Mouse (Mus musculus) CH12.LX (cell line): ENCODE results near the gene Sirt6. TPM values are rescaled to one million over a fixed set of nuclear protein-coding genes. Genes with fewer than 3 reads are reported as not detected.

Experiments
- DNase-seq: peaks from one replicate; pipeline ENCODE4 v3.0.0-alpha.2; 2013; ENCODE audit errors: extremely low read depth
- H3K27ac ChIP-seq: 2 replicates; pipeline ENCODE4 v1.5.1; 2012; ENCODE audit warnings: low read depth, mild to moderate bottlenecking, control low read depth, moderate library complexity; ENCODE audit not compliant: insufficient read depth
- H3K27me3 ChIP-seq: replicated peaks from 2 replicates; pipeline ENCODE3; 2012; ENCODE audit warnings: inconsistent platforms
- H3K36me3 ChIP-seq, 2 experiments: replicated peaks in 1 of 2; 2 replicates each; pipeline versions ENCODE3 to v1.6.1; 2012; ENCODE audit warnings: inconsistent platforms in 1 of 2, low read length in 1 of 2, mild to moderate bottlenecking in 1 of 2, mixed read lengths in 1 of 2, moderate library complexity in 1 of 2; ENCODE audit not compliant: control insufficient read depth in 1 of 2, insufficient read depth in 1 of 2
- H3K4me1 ChIP-seq, 2 experiments: 2 replicates each; pipeline ENCODE4 v1.6.1; 2012; ENCODE audit warnings: inconsistent platforms in 1 of 2, moderate library complexity in 1 of 2; ENCODE audit not compliant: insufficient read depth in 2 of 2, control insufficient read depth in 1 of 2
- H3K4me2 ChIP-seq: 2 replicates; pipeline ENCODE4 v1.6.1; 2012; ENCODE audit warnings: low read depth, mild to moderate bottlenecking, control low read depth; ENCODE audit not compliant: poor library complexity, insufficient read depth, severe bottlenecking
- H3K4me3 ChIP-seq, 3 experiments: fragments of 150-350 bp in 1 of 3; sonication (generic) in 1 of 3; replicated peaks in 1 of 3; 2 replicates each; pipeline versions ENCODE3 to v1.5.1; 2011 to 2012; ENCODE audit warnings: low read depth in 2 of 3, low read length in 2 of 3, mild to moderate bottlenecking in 2 of 3, moderate library complexity in 2 of 3, control low read depth in 1 of 3, improper control_type of control experiment in 1 of 3, inconsistent platforms in 1 of 3, mixed read lengths in 1 of 3; ENCODE audit not compliant: poor library complexity in 1 of 3
- H3K79me2 ChIP-seq: replicated peaks from 2 replicates; pipeline ENCODE4 v1.6.1; 2012; ENCODE audit warnings: mild to moderate bottlenecking, moderate library complexity; ENCODE audit not compliant: control insufficient read depth, poor library complexity, insufficient read depth, severe bottlenecking; ENCODE audit errors: extremely low read depth
- H3K9ac ChIP-seq: 2 replicates; pipeline ENCODE4 v1.6.1; 2012; ENCODE audit warnings: low read depth, mild to moderate bottlenecking, control low read depth, moderate library complexity; ENCODE audit not compliant: insufficient read depth
- H3K9me3 ChIP-seq: replicated peaks from 2 replicates; pipeline ENCODE3; 2012; ENCODE audit warnings: low read length, inconsistent platforms, mixed read lengths
- ELF1 ChIP-seq: IDR thresholded peaks from 2 replicates; pipeline ENCODE4 v1.6.1; 2014; ENCODE audit warnings: low read depth, mild to moderate bottlenecking, inconsistent platforms, low read length, improper control_type of control experiment
- EP300 ChIP-seq: IDR thresholded peaks from 2 replicates; pipeline ENCODE4 v1.6.1; 2011; ENCODE audit warnings: low read length, improper control_type of control experiment
- ETS1 ChIP-seq: conservative IDR thresholded peaks from 2 replicates; pipeline ENCODE4 v1.6.1; 2012; ENCODE audit warnings: low read depth, mild to moderate bottlenecking, inconsistent platforms, low read length, improper control_type of control experiment, moderate library complexity
- HCFC1 ChIP-seq: IDR thresholded peaks from 2 replicates; pipeline ENCODE4 v1.6.1; 2012; ENCODE audit warnings: low read depth, mild to moderate bottlenecking, inconsistent platforms, low read length, improper control_type of control experiment
- KAT2A ChIP-seq: IDR thresholded peaks from 2 replicates; pipeline ENCODE4 v1.6.1; 2012; ENCODE audit warnings: low read length, improper control_type of control experiment, inconsistent platforms; ENCODE audit not compliant: insufficient replicate concordance
- MAFK ChIP-seq: IDR thresholded peaks from 2 replicates; pipeline ENCODE4 v1.6.1; 2011; ENCODE audit warnings: low read length, improper control_type of control experiment; ENCODE audit not compliant: insufficient replicate concordance
- MAX ChIP-seq: IDR thresholded peaks from 2 replicates; pipeline ENCODE4 v1.6.1; 2011; ENCODE audit warnings: low read length, improper control_type of control experiment
- MAZ ChIP-seq: IDR thresholded peaks from 2 replicates; pipeline ENCODE4 v1.6.1; 2012; ENCODE audit warnings: low read depth, mild to moderate bottlenecking, inconsistent platforms, low read length, improper control_type of control experiment, moderate library complexity
- MEF2A ChIP-seq: IDR thresholded peaks from 2 replicates; pipeline ENCODE4 v1.6.1; 2014; ENCODE audit warnings: low read depth, mild to moderate bottlenecking, inconsistent platforms, low read length, improper control_type of control experiment, borderline replicate concordance
- MXI1 ChIP-seq: IDR thresholded peaks from 2 replicates; pipeline ENCODE4 v1.6.1; 2011; ENCODE audit warnings: mild to moderate bottlenecking, low read depth, low read length, improper control_type of control experiment
- POLR2AphosphoS2 ChIP-seq: IDR thresholded peaks from 2 replicates; pipeline ENCODE4 v1.6.1; 2011; ENCODE audit warnings: low read depth, low read length, improper control_type of control experiment
- SIN3A ChIP-seq: IDR thresholded peaks from 2 replicates; pipeline ENCODE4 v1.6.1; 2012; ENCODE audit warnings: low read length, improper control_type of control experiment, inconsistent platforms
- SMC3 ChIP-seq: IDR thresholded peaks from 2 replicates; pipeline ENCODE4 v1.6.1; 2011; ENCODE audit warnings: low read depth, low read length, improper control_type of control experiment
- TCF12 ChIP-seq: IDR thresholded peaks from 2 replicates; pipeline ENCODE4 v1.6.1; 2014; ENCODE audit warnings: low read depth, mild to moderate bottlenecking, inconsistent platforms, low read length, improper control_type of control experiment
- UBTF ChIP-seq: IDR thresholded peaks from 2 replicates; pipeline ENCODE4 v1.6.1; 2012; ENCODE audit warnings: low read depth, mild to moderate bottlenecking, inconsistent platforms, low read length, improper control_type of control experiment, moderate library complexity
- USF1 ChIP-seq: IDR thresholded peaks from 2 replicates; pipeline ENCODE4 v1.6.1; 2014; ENCODE audit warnings: low read depth, mild to moderate bottlenecking, inconsistent platforms, low read length, improper control_type of control experiment
- ZC3H11A ChIP-seq: IDR thresholded peaks from 2 replicates; pipeline ENCODE4 v1.6.1; 2012; ENCODE audit warnings: low read depth, mild to moderate bottlenecking, inconsistent platforms, low read length, improper control_type of control experiment
- ZMIZ1 ChIP-seq: IDR thresholded peaks from 2 replicates; pipeline ENCODE4 v1.6.1; 2012; ENCODE audit warnings: low read depth, mild to moderate bottlenecking, inconsistent platforms, low read length, improper control_type of control experiment
- dilution Hi-C: fragments of 300-500 bp; cut with MboI; formaldehyde crosslinking; loops from 2 replicates; pipeline ENCODE4 v1.14.3; 2020; ENCODE audit warnings: low sequenced_read_pairs; ENCODE audit not compliant: extremely low pct_unique_long_range_greater_than_20kb, extremely low pct_ligation_motif_present
- in situ Hi-C: fragments of 300-500 bp; cut with MboI; formaldehyde crosslinking; loops from 3 replicates; pipeline ENCODE4 v1.14.3; 2019; ENCODE audit warnings: low sequenced_read_pairs, low pct_ligation_motif_present, low pct_unique_long_range_greater_than_20kb, mixed read lengths
- polyA plus RNA-seq: library from polyadenylated mRNA; unstranded; fragments of >175 nt; gene quantifications from 2 replicates; pipeline ENCODE4 v1.2.1, GENCODE M21; 2012; ENCODE audit warnings: low read depth; ENCODE audit not compliant: insufficient read length
- total RNA-seq, 2 experiments: library from RNA; depleted of rRNA; stranded (reverse); fragments of 300-350 nt in 1 of 2; fragments of >200 nt in 1 of 2; gene quantifications; 2 replicates each; pipeline ENCODE4 v1.2.3; 2012 to 2014

The Sirt6 gene
- total and polyA plus RNA-seq, 3 experiments = 16.9 to 36.4 (median 17.8) TPM

DNA sequence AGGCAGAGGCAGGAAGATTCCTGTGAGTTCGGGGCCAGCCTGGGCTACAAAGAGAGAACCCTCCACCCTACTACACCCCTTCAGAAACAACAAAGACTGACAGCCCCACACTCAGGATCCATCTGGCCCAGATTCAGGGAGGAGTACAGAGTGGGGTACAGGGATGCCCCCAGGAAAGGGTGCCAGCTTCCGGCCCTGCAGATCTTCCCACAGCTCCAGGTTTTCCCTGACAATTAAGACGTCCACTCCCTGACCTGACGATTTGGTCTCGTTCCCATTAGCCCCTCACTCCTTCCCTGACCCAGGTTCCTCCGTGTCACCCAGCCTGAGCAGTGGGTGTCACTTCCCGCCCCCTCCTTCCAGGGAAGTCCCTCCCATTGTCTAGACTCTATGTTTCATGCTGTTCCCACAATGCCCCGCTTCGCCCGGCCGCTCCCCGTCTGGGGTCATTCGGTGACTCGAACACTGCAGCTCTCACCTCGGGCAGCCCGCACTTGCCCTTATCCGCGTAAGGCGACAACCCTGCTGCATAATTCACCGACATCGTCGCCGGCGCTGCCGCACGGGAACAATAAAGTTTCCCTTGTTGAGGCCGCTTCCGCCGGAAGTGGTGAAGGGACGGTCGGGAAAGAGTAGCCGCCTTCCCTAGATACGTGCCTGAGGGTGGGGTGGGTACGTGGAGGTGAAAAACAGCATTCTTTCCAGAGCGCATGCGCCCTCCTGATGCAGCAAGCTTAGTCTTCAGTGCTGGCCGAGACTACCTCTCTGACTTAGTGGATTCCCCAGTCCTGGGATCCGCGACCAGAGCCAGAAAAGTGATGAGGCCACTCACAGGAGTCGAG is at the start of gene Sirt6 (continued):
- TF ChIP-seq UBTF = no peak; the same call in 1 of the 2 replicates

DNA sequence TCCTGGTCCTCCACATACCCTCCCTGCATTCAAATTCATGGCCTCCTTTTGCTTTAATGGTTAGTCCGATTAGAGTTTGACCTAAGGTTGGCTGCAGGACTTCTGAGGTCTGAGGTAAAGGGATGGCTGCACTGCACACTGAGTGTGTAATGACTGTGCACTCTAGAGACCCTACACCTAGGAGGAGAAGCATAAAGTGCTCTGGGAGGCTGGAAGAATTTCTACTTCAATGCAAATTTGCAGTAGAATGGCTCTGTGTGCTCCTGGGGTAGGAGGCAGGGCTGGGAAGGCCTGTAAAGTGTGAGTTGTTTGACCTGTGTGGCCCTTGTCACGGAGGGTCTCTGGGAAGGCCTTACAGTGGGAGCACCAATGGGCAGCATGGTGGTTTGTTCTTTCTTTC is 28.6 kb upstream of the Sirt6 start:
- no peak overlapping the region for H3K4me3 ChIP-seq
- no peaks in the 10 kb centered on the region for H3K27me3 ChIP-seq
- no peak for DNase-seq
- H3K9ac ChIP-seq = no peak overlapping the region
- H3K79me2 ChIP-seq = peaks cover 19% of the 10 kb centered on the region
- dilution Hi-C loops = no loop called here
- no peak overlapping the region for H3K4me2 ChIP-seq
- no peak for TF ChIP-seq ZMIZ1
- no peak for TF ChIP-seq MXI1
- no peak for TF ChIP-seq USF1
- no peak for TF ChIP-seq ZC3H11A
- TF ChIP-seq EP300 = no peak
- no peak for TF ChIP-seq KAT2A
- TF ChIP-seq ETS1 = no peak
- TF ChIP-seq POLR2AphosphoS2 = no peak
- no peak for TF ChIP-seq MAFK
- no peak for TF ChIP-seq MEF2A
- H3K4me1 ChIP-seq = peaks cover 0 to 11% of the 10 kb centered on the region in 2 experiments; a peak in 2 of 4 replicates
- peaks cover 17 to 56% of the 10 kb centered on the region in 2 experiments for H3K36me3 ChIP-seq
- H3K27ac ChIP-seq = no peak overlapping the region
- H3K9me3 ChIP-seq = peaks cover 30% of the 10 kb centered on the region
- in situ Hi-C loops = no loop called here

DNA sequence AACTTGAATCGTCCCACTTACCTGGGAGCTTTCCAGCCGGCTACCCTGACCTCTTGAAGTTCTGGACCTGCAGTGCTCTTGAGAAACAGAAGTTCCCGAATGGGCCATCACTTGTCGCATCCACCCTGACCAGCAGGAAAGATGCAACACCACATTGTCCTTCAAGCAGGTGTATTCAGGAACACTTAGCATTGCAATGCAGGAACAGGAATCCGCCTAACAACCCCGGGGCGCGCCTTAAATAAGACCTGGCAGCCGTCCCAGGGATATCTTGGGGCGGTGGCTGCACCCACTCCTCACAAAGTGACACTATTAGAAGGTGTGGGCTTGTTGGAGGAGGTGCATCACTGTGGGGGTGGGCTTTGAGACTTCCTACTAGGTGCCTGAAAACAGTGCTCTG is 27.6 kb upstream of the Sirt6 start:
- Histone ChIP-seq H3K9me3 (peaks cover 29% of the 10 kb centered on the region), H3K36me3 (peaks cover 17 to 62% of the 10 kb centered on the region in 2 experiments), H3K4me1 (peaks cover 2 to 19% of the 10 kb centered on the region in 2 experiments; a peak in 2 of 4 replicates), H3K27ac (no peak overlapping the region), H3K4me2 (no peak overlapping the region), H3K4me3 (no peak overlapping the region), H3K79me2 (peaks cover 29% of the 10 kb centered on the region), H3K27me3 (no peaks in the 10 kb centered on the region), H3K9ac (no peak overlapping the region)
- TF ChIP-seq POLR2AphosphoS2 (no peak), ZC3H11A (no peak), SIN3A (no peak), TCF12 (no peak), MAZ (no peak), ELF1 (no peak), SMC3 (no peak), MAX (no peak), HCFC1 (no peak)
- dilution Hi-C loops (no loop called here), in situ Hi-C loops (no loop called here)
- no peak for DNase-seq
